Mouse (Mus musculus) cerebellum, postnatal 4 days (tissue): ENCODE results near the gene Mcrs1.
"Not testable (repeated sequence)": the region's sequence is repeated elsewhere in the genome, so short reads cannot be mapped to it uniquely, and the experiment has no call there.

Experiments
- DNase-seq, 2 experiments: peaks; one replicate each; pipeline ENCODE4 v3.0.0; 2022; ENCODE audit warnings: low spot score in 2 of 2, mixed read lengths in 1 of 2

Mcrs1 gene

DNA sequence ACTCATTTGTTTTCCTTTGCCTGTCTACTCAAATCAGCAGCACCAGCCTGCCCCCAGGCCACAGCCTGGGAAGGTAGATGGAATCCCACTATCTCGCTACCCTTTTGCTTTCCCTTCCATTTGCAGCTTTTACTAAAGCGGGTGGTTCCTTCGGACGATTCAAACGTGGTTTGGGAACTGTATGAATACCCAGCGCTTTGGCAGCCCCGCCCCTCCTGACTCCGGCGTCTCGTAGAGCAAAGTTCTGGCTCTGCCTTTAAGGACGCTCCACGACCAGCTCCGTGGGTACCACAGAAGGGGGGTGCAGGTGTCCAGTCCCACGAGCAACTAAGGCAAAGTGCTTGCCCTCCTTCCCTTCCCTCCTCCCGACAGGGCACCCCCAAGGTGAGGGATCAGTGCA, 650 bp downstream of the Mcrs1 start:
- DNase-seq: not testable (repeated sequence)

DNA sequence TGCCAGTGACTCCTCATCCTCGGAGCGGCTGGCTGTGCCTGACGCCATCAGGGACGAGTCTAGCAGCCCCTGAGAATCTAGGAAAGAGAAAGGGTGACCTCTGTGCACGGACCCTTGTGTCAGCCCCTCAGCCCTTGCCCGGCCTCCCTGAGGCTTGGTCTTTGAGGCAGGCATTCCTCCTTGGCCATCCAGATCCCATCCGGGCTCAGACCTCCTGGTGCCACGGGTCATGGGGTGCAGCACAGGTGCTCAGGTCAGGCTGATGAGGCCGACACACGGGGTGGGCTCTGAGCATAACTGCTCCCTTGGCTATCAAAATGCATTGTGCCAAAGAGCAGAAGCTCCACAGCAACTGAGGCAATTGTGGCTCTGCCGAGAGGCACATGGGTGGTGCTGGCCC, 1.8 kb downstream of the Mcrs1 start:
- no peak for DNase-seq

DNA sequence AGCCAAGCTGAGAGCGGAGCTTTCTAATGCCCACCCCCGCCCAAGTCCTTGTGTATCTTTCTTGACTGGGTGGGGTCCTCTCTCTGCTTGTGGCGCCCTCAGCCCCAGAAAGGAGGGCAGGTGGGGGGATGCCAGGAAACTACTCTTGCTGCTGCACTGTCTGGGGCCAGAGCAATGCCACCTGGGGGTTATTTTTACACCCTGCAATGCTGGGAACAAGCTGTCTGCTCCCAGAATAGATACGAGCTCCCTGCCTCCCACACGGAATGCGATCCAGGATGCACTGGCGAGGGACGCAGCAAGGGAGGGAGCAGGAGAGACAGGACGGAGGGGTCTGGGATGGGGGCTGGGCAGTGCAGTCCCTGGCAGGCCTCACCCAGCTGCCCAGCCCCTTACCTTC, 2.8 kb downstream of the Mcrs1 start:
- DNase-seq: no peak

DNA sequence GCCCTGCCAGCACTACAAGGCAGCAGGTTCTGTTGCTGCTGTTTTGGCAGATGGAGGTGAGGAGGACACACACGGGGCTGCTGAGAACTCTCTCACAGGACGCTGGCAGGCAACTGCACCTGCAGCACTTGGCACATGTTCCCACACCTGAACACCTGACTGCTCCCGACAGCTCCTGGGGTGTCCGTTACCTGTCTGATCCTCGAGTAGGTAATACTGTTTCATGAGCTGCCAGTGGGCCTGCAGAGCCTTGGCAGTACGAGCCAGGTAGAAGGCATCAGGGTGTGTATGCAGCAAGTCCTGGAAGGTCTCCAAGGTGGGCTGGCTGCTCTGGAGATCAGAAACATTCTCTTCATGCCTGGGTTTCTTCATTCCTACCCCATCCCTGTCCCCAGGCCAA, 5.0 kb downstream of the Mcrs1 start:
- DNase-seq: not testable (repeated sequence)

DNA sequence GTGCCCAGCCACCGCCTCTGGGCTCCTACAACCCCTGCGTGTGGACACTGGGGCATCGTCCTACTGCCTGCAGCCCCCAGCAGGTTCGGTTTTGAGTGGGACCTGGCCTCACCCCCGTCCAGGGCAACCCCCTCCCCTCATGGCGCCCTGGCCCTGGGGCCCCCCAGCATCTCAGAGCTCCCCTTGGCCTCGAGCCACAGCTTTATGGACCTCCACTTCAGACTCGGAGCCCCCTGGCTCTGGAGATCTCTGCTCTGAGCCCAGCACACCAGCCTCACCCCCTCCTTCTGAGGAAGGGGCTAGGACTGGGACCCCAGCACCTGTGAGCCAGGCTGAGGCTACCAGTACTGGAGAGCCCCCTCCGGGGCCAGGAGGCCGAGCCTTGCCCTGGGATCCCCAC, 9.7 kb downstream of the Mcrs1 start:
- no peak for DNase-seq

DNA sequence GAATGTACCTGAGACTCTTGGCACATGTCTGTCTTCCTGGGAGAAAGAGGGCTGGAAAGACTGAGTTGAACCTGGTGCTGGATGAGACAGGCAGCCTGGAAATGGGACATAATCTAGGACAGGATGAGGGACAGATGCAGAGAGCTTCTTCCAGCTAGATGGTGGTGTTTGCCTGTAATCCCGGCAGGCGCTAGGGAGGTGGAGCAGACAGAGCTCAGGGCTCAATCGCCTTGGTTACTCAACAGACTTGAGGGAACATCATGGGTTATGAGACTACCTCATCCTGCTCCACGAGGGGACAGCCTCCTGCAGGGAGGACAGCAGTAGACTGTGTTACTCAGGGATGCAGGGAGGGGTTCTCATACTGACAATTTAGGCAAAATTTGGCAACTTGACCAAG, 10.5 kb downstream of the Mcrs1 start:
- no peak for DNase-seq

DNA sequence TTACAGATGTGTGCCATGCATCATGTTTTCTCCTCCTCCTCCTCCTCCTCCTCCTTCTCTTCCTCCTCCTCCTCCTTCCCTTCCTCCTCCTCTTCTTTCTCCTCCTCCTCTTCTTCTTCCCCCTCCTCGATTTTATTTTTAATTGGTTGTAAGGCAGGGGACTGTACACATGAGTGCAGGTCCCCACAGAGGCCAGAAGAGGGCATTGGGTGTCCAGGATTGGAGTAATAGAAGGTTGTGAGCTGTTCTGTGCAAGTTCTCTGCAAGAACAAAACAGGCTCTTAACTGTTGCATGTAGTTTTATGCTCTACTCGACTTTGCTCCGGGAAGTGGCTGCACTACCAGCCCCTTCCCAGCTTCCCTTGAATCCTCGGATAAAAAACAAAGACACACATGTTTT, 11.6 kb downstream of the Mcrs1 start:
- no peak for DNase-seq

DNA sequence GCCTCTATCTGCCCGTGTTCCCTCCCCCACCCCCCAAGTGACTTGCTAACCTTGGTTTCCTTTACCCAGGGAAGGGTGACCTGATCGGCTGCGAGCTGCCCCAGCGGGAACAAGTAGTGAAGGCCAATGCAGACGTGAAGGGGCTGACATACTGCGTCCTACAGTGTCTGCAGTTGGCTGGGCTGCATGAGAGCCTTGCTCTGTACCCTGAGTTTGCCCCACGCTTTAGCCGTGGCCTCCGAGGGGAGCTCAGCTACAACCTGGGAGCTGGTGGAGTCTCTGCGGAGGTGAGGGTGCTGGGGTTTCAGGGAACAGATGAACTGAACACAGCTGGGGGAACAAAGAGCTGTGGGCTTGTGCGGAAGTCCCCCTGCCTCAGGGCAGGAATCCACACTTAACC, 13.8 kb downstream of the Mcrs1 start:
- DNase-seq: no peak

DNA sequence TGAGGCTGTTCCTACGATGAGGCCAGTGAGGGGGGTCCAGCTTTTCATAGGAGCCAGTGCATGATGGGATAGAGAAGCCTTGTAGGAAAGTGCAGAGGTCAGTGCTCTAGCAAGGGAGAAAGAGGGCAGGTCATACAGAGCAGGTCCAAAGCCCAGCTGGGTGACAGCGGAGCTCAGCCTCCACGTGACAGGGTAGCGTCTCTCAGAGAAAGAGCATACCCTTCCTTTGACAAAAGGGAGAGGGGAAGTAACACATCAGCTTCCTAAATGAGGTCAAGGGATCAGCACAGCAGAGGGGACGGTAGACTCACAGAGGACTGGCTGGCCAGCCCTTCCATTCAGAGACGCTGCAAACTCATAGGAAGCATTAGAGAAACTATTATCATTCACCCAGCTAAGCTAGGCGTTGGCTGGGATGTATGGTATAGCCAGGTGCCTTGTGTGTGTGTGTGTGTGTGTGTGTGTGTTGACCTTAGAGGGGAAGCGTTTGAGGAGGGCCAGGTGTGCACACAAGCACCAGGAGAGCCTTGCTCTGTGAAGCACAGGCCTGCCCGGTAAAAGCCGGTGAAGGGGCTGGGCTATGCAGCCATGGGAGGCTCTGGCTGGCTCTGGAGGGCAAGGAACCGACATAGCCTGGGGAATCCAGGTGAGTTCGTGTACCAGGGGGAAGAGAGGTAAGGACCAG, 17.3 kb downstream of the Mcrs1 start:
- no peak for DNase-seq

DNA sequence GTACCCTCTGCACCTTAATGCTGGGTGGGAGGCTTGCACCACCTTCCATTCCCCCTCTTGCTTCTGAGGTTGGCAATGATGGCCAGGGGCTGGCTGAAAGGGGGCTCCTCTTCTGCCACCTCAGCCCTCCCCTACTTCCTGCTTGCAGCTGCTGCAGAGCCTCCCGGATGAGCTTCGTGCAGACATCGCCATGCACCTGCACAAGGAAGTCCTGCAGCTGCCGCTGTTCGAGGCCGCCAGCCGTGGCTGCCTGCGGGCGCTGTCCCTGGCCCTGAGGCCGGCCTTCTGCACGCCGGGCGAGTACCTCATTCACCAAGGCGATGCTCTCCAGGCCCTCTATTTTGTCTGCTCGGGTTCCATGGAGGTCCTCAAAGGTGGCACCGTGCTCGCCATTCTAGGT, 18.0 kb downstream of the Mcrs1 start:
- no peak for DNase-seq

DNA sequence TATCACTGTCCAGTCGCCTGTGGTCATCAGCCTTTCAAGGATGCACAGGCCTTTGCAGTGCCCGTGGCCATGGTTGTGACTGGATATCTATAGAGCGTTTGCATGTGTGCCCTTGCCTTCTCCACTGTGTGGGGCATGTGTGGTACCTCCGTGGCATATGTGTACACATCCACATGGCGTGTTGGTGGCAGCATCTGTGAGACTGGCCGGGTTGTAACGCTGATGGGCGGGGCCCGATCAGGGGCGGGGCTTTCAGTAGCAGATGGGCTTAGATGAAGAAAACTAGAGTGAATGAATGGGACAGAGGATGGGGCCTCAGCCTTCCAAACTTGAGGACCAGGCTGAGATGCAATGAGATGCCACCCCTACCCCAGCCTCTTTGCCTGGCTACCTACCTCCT, 19.8 kb downstream of the Mcrs1 start:
- DNase-seq: no peak

DNA sequence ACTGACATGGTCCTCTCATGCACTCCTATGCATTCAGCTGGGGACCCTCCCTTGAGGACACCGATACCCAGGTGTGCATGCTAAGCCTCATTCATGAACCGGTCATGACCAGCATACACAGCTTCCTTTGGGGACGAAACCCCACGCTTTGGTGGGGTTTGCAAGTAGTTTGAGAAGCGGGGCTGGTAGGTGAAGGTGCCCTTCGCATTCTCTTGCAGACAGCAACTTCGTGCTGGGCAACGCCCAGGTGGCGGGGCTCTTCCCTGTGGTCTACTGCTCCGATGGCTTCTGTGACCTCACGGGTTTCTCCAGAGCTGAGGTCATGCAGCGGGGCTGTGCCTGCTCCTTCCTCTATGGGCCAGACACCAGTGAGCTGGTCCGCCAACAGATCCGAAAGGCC, 25.7 kb downstream of the Mcrs1 start:
- DNase-seq: no peak

DNA sequence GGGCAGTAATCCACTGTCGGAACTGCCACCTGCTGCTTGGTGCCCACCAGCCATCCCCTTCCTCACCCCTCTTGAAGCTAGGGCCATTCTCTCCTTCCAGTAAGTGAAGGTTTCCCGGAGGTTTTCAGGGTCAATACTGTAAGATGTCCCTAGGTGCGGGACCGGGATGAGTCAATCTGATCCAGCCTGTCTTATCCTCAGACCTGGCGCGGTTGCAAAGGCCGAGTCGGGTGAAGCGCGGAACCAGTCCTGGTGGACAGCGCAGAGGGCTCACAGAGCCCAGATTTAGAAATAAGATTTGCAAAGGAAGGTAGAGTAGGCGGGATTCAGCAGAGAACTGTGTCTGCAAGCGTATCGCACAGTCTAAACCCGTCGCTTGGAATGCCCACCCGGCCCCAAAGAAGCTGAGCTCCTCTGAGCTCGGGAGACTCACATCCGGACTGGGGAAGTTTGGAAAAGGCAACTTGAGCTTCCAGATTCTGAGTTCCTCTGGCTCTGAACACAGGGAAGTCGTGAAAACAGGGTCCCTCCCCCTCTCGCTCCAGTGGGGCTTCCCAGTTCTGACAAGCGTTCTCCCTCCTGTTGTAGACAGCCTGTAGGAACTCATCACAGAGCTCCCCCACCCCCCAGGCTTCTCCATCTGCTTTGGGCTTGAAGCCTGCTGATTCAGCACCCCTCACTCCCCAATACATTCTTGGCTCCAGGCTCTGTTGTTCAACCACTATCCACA, 26.5 kb downstream of the Mcrs1 start:
- DNase-seq: no peak

DNA sequence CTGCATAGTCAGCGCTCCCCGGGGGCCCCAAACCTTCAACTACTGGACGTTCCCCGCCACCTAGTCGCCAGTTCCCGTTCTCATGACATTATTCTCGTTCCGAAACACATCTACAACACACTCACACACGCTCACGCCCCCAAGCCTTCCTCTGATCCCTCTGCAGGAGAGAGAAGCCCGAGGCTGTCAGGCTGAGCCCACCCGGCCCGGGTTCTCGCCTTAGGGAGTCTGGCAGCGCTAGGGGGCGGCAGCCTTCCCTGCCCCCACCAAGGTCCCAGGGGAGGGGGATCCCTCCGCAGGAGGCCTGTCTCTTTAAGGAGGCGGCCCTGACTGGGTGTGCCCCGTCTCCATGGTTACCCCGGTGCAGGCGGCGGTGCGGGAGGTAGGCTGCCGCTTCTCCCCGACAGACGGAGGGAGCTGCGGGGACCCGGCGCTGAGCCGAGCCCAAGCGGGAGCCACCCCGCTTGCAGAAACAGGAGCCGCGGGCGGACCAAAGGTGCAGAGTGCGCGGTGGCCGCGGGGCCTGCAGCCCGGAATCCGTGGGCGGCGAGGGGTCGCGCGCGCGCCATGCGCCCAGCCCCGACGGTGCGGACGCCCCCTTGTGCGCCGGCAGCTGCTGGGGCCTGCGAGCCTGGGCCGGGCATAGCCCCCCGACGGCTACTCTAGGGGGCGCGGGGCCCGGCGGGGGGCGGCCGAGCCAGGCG, 27.4 kb downstream of the Mcrs1 start, which contains the start of gene Kcnh3:
Kcnh3 (plus strand) TSS at position 654 of the 704 bp plus-strand sequence.
- no peak for DNase-seq

DNA sequence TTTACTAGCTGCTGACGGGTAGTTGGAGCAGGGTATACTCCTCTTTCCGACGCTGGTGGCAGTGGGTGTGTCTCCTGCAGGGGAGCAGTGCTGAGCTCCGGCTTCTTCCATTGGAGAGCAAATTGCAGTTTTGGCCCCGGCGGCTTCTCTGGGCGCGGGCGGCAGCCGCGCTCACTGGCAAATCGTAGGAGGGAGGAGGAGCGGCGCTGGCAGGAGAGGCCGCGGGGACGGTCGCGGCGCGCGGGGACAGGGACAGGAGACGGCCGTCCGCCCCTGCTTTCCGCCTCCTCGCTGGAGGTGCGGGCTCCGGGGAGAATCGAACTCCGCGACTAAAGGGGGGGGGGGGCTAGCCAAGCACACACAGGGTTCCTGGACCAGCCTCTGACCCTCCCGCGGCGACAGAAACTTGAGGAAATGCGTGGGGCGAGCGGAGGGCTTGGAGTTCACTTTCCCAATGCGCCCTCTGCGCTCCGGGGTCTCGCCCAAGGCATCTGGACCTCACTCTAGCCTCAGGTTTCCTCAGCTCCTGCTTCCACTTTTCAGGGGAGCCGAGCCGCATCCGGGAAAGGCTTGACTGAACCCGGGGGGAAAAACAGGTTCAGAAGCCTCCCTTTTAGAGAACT, 28.1 kb downstream of the Mcrs1 start:
- DNase-seq: no peak

DNA sequence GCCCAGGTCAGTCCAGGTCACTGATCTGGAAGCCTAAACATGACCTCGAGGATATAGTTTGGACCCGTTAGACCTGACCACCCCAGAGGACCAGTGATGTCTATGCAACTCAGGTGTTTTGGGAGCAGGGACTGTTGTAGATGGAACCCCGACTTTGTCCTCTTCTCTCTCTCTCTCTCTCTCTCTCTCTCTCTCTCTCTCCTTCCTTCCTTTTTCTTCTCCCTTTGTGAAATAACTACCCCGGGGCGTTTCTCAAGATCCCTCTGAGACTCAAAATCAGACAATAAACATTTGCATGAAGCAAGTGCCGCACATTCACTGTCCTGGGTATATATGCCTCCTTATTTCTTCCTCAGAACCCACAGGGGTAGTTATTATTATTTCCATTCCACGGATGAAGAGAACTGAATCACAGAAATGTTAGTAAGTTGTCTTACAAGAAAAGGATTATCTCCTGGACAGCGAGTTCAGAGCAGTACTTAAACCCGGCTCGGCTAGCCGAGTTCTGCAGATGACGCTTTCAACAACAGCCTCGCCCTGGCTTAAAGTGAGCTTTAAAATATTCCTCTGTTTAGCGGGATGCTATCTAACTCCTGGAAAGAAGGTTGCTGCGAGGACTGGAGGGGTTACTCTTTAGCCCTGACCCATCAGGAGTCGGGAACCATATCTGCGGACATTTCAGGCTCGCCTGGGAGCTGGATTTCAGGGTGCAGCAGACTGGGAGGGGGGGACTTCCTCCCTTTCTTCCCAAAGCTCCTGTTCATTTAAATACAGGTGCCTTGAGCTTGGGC, 28.8 kb downstream of the Mcrs1 start:
- no peak for DNase-seq

DNA sequence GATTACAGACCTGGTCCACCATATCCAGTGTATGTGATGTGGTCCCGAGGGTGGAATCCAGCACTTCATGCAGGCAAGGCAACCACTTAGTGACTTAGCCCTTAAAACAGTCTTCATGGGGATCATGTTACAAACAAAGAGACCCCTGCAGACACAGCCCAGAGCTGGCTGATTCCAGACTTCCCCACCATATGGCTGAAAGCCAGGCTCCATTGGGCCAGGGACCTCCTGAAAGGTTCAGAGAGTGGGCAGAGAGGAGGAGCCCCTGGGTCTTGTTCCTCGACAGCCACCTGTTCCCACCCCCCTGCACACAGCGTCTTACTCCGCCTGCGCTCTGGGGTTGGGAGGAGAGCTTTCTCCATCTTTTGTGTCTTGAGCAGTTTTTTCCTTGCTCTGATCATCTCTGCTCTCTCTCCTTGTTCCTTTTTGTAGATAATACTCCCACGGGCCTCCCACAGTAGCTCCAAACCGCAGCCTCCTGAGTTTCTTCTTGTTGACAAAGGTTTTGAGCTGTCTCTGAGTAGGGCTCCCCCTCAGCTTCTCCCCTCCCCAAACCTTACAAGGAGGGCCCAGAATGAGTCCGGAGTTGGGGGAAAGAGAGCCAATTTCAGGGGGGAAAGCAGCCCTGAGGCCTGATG, 30.3 kb downstream of the Mcrs1 start:
- DNase-seq: no peak

DNA sequence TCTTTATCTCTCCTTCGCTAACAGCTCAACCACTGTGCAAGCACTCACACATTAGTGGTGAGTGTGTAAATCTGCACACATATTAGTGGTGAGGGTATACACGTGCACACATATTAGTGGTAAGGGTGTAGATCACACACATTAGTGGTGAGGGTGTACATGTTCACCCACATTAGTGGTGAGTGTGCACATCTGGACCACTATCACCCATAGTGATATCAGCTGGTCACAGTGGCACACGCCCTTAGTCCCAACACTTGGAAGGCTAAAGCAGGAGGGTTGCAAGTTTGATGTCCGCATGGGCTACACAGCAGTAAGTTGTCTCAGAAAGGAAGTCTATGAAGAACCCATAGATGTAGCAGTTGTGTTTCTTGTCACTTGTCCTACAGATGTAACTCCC, 34.1 kb downstream of the Mcrs1 start:
- DNase-seq: no peak

DNA sequence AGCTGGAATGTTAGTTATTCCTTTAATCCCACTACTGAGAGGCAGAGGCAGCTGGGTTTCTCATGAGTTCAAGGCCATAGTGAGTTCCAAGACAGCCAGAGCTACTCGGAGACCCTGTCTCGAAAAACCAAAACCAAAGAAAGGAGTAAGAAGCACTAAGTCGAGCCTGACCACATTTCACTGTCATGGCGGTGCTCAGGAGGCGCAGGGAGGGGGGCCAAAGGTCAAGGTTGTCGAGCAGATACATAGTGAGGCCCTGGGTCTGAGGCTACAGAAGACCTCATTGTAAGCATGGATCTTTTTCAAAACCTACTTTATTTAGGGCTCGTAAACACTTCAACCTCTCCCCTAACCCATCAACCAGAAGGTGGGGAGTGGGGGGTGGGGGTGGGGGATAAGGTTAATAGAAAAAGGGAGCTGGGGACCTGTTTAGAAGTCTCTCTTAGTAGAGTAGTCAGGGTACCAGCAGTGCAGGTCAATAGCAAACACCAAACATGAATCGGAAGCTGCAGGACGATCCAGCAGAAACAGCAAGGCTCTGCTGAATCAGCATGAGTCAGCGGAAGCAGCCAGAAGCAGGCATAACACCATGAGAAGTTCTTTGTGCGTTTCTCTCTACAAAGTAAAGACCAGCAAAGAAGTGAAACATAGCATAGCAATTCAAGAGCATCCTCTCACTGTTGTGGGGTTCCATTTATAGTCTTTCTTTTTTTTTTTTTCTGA, 35.9 kb downstream of the Mcrs1 start:
- no peak for DNase-seq

DNA sequence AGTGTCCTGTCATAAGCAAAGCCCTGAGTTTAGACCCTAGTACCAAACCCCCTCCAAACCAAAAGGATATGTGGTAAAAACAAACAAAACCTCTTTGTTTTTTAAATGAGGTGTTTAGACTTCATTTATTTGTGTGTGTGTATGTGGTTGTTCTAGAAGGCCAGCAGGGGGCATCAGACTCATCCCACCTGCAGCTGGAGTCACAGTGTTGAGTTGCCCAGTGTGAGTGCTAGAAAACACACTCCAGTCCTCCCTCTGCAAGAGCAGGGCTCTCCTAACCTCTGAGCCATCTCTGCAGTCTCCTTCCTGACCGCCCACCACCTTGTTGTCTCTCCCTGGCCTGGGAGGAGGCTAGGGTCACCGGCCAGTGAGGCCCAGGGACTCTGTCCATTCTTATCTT, 36.8 kb downstream of the Mcrs1 start:
- DNase-seq: no peak

DNA sequence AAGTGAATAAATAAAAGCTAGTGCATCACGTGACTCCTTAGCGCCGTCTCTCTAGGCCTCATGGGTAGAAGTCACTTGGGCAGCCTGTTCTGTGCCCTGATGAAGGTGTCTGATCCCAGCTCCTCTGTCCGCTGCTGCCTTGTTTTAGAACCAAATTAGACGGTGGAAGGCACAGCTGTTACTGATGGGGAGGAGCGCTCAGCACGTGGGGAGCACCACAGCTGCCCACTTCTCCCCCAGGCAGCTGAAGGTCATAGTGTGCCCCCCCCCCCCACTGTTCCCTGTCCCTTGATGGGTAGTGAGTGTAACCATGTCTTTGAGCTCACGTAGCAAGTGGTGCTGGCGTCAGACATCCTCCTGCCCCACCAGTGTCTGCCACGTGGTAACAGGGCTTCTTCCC, 38.6 kb downstream of the Mcrs1 start:
- DNase-seq: no peak
